Mouse (Mus musculus): ENCODE data around the gene Pef1. TPM values are rescaled to one million over a fixed set of nuclear protein-coding genes. Genes with fewer than 3 reads are reported as not detected.

Gene Pef1
- polyA plus RNA-seq, 1 experiment from 2014 or later, result 74.3 TPM

DNA sequence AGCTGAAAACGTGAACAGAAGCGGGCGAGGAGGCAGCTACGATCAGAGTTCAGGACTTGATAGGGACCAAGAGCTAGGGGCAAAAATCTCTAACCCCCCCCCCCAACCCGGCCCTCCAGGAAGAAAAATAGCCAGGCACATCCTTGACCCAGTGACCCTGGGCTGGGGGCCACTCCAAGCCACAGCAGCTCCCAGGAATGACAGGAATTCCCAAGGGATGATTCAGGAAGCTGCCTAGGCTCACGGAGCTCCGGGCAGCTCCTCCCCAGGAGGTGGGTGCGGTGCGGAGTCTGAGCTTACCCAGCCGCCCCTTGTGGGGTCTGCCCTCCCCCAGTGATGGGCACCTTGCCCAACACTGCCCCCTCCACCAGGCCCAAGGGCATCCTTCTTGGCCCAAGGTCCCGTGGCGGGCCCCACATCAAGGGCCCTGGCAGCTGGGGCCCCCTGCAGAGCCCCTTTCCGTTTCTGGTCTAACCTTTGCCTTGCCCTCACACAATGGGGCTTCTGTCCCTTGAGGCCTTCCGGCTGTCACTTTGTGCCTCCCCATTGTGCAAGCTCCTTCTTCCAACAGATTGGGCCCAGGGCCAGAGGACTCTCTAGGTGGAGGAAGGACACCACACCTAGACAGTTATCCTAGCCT is 72.8 kb downstream of the Pef1 start, which contains the start of gene Tinagl1:
Tinagl1 (minus strand) TSS at position 51 of the 640 bp plus-strand sequence.
- 3% methylated on average over 14 of the region's 14 CpGs for WGBS
- Histone ChIP-seq H3K9me3 (ENCODE audit: control insufficient read depth, low read depth, low read length) (no peaks in the 10 kb centered on the region), H3K4me3 (ENCODE audit: low read depth, low read length) (peak within 1 kb of the TSS; percentile 25), H3K4me1 (ENCODE audit: control insufficient read depth, insufficient read depth, low read length) (peaks cover 33% of the 10 kb centered on the region), H3K27ac (ENCODE audit: low read length) (no peak within 1 kb of the TSS; the same call in 1 of the 2 replicates), H3K4me2 (replicated peaks; ENCODE audit: low read depth, low read length) (peak within 1 kb of the TSS; percentile 49), H3K9ac (replicated peaks; ENCODE audit: low read depth, low read length) (peak within 1 kb of the TSS; percentile 7), H3K27me3 (ENCODE audit: control insufficient read depth, insufficient read depth, low read length) (0 out of 2 replicates have a peak, but pooled peaks cover 2% of the 10 kb centered on the region), H3K36me3 (ENCODE audit: control insufficient read depth, insufficient read depth, low read length) (no peaks in the 10 kb centered on the region)
- no peak for ATAC-seq (ENCODE audit: insufficient number of reproducible peaks, insufficient read depth, low FRiP score, low read depth)

DNA sequence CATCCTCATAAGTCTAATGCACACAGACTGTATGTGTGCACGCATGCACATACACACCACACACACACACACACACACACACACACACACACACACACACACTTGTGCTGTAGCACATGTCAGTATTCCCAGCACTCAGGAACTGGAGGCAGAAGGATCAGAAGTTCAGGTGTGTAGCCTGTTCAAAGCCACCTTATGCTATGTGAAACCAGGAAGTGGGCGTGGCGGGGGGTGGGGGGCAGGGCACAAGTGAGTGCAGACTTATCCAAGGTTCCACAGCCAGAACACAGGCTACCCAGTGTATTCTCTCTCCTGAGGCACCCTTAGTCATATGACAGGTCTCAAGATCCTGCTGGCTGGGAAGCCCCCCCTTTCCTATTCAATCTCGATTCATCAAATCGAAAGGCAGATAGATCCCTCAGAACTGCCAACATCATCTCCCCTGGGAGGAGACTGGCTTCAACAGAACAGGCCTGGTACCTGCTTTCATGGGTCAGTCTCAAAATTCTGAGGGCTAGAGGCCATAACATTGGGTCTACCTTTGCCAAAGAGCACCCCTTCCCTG is 73.9 kb downstream of the Pef1 start:
- Histone ChIP-seq H3K27me3 (ENCODE audit: control insufficient read depth, insufficient read depth, low read length) (0 out of 2 replicates have a peak, but pooled peaks cover 2% of the 10 kb centered on the region), H3K4me2 (replicated peaks; ENCODE audit: low read depth, low read length) (no peak overlapping the region), H3K4me1 (ENCODE audit: control insufficient read depth, insufficient read depth, low read length) (peaks cover 32% of the 10 kb centered on the region), H3K9ac (replicated peaks; ENCODE audit: low read depth, low read length) (no peak overlapping the region), H3K36me3 (ENCODE audit: control insufficient read depth, insufficient read depth, low read length) (no peaks in the 10 kb centered on the region), H3K4me3 (ENCODE audit: low read depth, low read length) (no peak overlapping the region), H3K9me3 (ENCODE audit: control insufficient read depth, low read depth, low read length) (no peaks in the 10 kb centered on the region), H3K27ac (ENCODE audit: low read length) (no peak overlapping the region)
- no peak for ATAC-seq (ENCODE audit: insufficient number of reproducible peaks, insufficient read depth, low FRiP score, low read depth)
- WGBS, result 68% methylated on average over 5 of the region's 5 CpGs

DNA sequence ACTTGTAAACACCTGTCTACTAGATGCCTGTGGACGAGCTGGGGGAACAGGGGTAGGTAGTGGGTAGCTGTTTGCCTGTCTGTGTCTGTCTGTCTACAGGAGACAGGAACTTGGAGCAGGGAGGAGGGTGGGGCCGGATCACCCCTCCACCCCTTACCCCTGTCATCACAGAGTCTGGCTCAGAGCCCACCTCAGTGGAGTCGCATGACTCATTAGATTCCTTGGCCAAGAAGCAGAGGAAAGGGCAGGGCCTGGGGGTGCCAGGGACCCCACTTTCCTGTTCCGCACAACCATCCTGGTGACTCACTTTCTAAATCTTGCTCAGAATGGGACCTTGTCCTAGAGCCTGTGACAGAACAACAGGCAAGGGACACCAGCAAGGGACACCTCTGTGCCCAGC is 74.7 kb downstream of the Pef1 start:
- Histone ChIP-seq H3K9me3 (ENCODE audit: control insufficient read depth, low read depth, low read length) (no peaks in the 10 kb centered on the region), H3K36me3 (ENCODE audit: control insufficient read depth, insufficient read depth, low read length) (no peaks in the 10 kb centered on the region), H3K4me2 (replicated peaks; ENCODE audit: low read depth, low read length) (no peak overlapping the region), H3K9ac (replicated peaks; ENCODE audit: low read depth, low read length) (no peak overlapping the region), H3K4me3 (ENCODE audit: low read depth, low read length) (no peak overlapping the region), H3K27ac (ENCODE audit: low read length) (no peak overlapping the region), H3K27me3 (ENCODE audit: control insufficient read depth, insufficient read depth, low read length) (0 out of 2 replicates have a peak, but pooled peaks cover 2% of the 10 kb centered on the region), H3K4me1 (ENCODE audit: control insufficient read depth, insufficient read depth, low read length) (peaks cover 26% of the 10 kb centered on the region)
- no peak for ATAC-seq (ENCODE audit: insufficient number of reproducible peaks, insufficient read depth, low FRiP score, low read depth)
- WGBS, result 50% methylated on average over 4 of the region's 4 CpGs

- no peak overlapping the region for H3K4me2 ChIP-seq (replicated peaks; ENCODE audit: low read depth, low read length)
- ATAC-seq (ENCODE audit: insufficient number of reproducible peaks, insufficient read depth, low FRiP score, low read depth), result no peak
- no peaks in the 10 kb centered on the region for H3K9me3 ChIP-seq (ENCODE audit: control insufficient read depth, low read depth, low read length)
- peaks cover 21% of the 10 kb centered on the region for H3K4me1 ChIP-seq (ENCODE audit: control insufficient read depth, insufficient read depth, low read length)
- H3K4me3 ChIP-seq (ENCODE audit: low read depth, low read length), result no peak overlapping the region
- H3K36me3 ChIP-seq (ENCODE audit: control insufficient read depth, insufficient read depth, low read length), result no peaks in the 10 kb centered on the region
- H3K27me3 ChIP-seq (ENCODE audit: control insufficient read depth, insufficient read depth, low read length), result 0 out of 2 replicates have a peak, but pooled peaks cover 2% of the 10 kb centered on the region
- H3K9ac ChIP-seq (replicated peaks; ENCODE audit: low read depth, low read length), result no peak overlapping the region
- WGBS, result 59% methylated on average over 7 of the region's 7 CpGs
- no peak overlapping the region for H3K27ac ChIP-seq (ENCODE audit: low read length)
Measured at GRCm38 (mm10) chr4:130177536-130177935, 75.2 kb downstream of the Pef1 start.

Other genes with a start within 250 kb of the Pef1 start
- not detected in 2 replicates for gene Spocd1, start 173.3 kb upstream of the Pef1 start, polyA plus RNA-seq (2014; fragmentation: Nextera tagmentation; extraction: Ambion mirVana)
- gene Adgrb2, start 117.7 kb upstream of the Pef1 start, polyA plus RNA-seq (2014; fragmentation: Nextera tagmentation; extraction: Ambion mirVana), result 2.6 and 4.0 TPM in 2 replicates
- 80.0 and 95.1 TPM in 2 replicates for gene Col16a1, start 54.7 kb upstream of the Pef1 start, polyA plus RNA-seq (2014; fragmentation: Nextera tagmentation; extraction: Ambion mirVana)
- gene Hcrtr1, start 36.8 kb downstream of the Pef1 start, polyA plus RNA-seq (2014; fragmentation: Nextera tagmentation; extraction: Ambion mirVana), result 0.26 and 0.41 TPM in 2 replicates
- gene Tinagl1, start 72.6 kb downstream of the Pef1 start, polyA plus RNA-seq (2014; fragmentation: Nextera tagmentation; extraction: Ambion mirVana), result 22.1 and 29.2 TPM in 2 replicates
- not detected in 2 replicates for gene Gm853, start 119.8 kb downstream of the Pef1 start, polyA plus RNA-seq (2014; fragmentation: Nextera tagmentation; extraction: Ambion mirVana)
- 39.9 and 40.7 TPM in 2 replicates for gene Serinc2, start 176.6 kb downstream of the Pef1 start, polyA plus RNA-seq (2014; fragmentation: Nextera tagmentation; extraction: Ambion mirVana)
- gene Fabp3, start 206.0 kb downstream of the Pef1 start, polyA plus RNA-seq (2014; fragmentation: Nextera tagmentation; extraction: Ambion mirVana), result 5.1 and 5.6 TPM in 2 replicates
- not detected in 2 replicates for gene Gm10570, start 206.1 kb downstream of the Pef1 start, polyA plus RNA-seq (2014; fragmentation: Nextera tagmentation; extraction: Ambion mirVana)

All from stomach, embryonic 14.5 days (tissue).